Mouse (Mus musculus) neural tube, postnatal 0 days (tissue): ENCODE data around the gene Olfr1040. TPM values are rescaled to one million over a fixed set of nuclear protein-coding genes. Genes with fewer than 3 reads are reported as not detected.

Experiments used
- polyA plus RNA-seq: library from polyadenylated mRNA; unstranded; fragments of >200 nt; fragmentation: Nextera tagmentation; extraction: Ambion mirVana; gene quantifications from 2 replicates; pipeline ENCODE4 v1.2.1, GENCODE M21; 2015

The Olfr1040 gene
- polyA plus RNA-seq: not detected in 2 replicates

GRCm38 (mm10) chr2:86146632-86147031, at the start of gene Olfr1040:
TSS of gene Olfr1040 (minus strand) at chr2:86146732.

DNA sequence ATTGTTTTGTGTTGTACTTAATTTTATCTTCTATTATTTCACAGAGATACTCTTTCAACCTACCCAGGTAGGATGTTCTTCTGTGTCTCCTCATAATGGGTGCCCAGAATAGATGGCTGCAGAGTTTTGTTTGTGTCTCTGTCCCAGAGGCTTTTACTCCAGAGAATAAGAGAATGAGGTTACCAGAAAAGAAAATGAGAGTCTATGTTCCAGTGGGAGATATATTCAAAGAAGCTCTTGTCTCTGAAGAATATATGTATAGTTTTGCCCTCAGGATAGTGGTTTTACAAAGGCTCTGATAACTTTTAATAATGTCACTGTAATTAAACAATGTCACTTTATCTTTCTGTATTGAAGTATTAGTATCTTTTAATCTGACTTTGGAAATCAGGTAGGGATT, 39.1 kb upstream of the Olfr1040 start, which contains the start of gene Olfr52:
TSS of gene Olfr52 (minus strand) at position 101 of the 400 bp plus-strand sequence.

DNA sequence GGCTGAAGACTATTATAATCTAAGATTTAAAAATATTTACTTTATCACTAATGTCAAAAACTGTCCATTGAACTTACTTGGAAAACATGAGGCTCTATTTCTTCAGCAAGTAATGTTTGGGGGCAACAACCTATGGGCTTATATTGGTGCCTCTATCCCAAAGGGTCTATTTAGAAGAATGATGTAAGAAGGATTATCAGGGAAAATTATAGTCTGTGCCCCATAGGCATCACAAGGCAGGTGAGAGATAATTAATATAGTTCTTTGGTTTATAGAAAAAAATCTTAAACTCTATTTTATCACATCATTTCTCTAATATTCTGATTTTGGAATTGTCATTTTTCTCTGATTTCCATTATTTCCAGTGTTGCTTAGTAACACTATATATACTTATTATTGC, 31.2 kb upstream of the Olfr1040 start, which contains the start of gene Olfr1044:
TSS of gene Olfr1044 (minus strand) at position 101 of the 400 bp plus-strand sequence.

GRCm38 (mm10) chr2:86167422-86167821, 20.9 kb upstream of the Olfr1040 start, which contains the start of gene Olfr1043:
TSS of gene Olfr1043 (minus strand) at chr2:86167522.

GRCm38 (mm10) chr2:86161738-86162137, 15.2 kb upstream of the Olfr1040 start, which contains the start of gene Olfr1042:
TSS of gene Olfr1042 (minus strand) at chr2:86161838.

GRCm38 (mm10) chr2:86135828-86136227, 10.7 kb downstream of the Olfr1040 start, which contains the start of gene Olfr1039:
TSS of gene Olfr1039 (minus strand) at chr2:86135928.

Other genes starting within 250 kb of the Olfr1040 start
- gene Olfr1024, start 241.7 kb downstream of the Olfr1040 start, polyA plus RNA-seq: not detected in 2 replicates
- gene Olfr1025-ps1, start 231.5 kb downstream of the Olfr1040 start, polyA plus RNA-seq: not detected in 2 replicates
- gene Olfr1026, start 225.2 kb downstream of the Olfr1040 start, polyA plus RNA-seq: not detected in 2 replicates
- not detected in 2 replicates for gene Olfr1028, start 196.3 kb downstream of the Olfr1040 start, polyA plus RNA-seq
- not detected in 2 replicates for gene Olfr1029, start 172.8 kb downstream of the Olfr1040 start, polyA plus RNA-seq
- not detected in 2 replicates for gene Olfr1030, start 167.5 kb downstream of the Olfr1040 start, polyA plus RNA-seq
- not detected in 2 replicates for gene Olfr1031, start 156.4 kb downstream of the Olfr1040 start, polyA plus RNA-seq
- not detected in 2 replicates for gene Olfr1032, start 141.2 kb downstream of the Olfr1040 start, polyA plus RNA-seq
- gene Olfr1033, start 126.1 kb downstream of the Olfr1040 start, polyA plus RNA-seq: 1.1 and 1.4 TPM in 2 replicates
- gene Olfr1034, start 100.9 kb downstream of the Olfr1040 start, polyA plus RNA-seq: not detected in 2 replicates
- not detected in 2 replicates for gene Olfr1036, start 72.7 kb downstream of the Olfr1040 start, polyA plus RNA-seq
- gene Olfr1037, start 59.3 kb downstream of the Olfr1040 start, polyA plus RNA-seq: not detected in 2 replicates
- gene Olfr1039, start 10.8 kb downstream of the Olfr1040 start, polyA plus RNA-seq: not detected in 2 replicates
- gene Olfr1042, start 15.1 kb upstream of the Olfr1040 start, polyA plus RNA-seq: not detected in 2 replicates
- not detected in 2 replicates for gene Olfr1043, start 20.8 kb upstream of the Olfr1040 start, polyA plus RNA-seq
- gene Olfr1044, start 31.1 kb upstream of the Olfr1040 start, polyA plus RNA-seq: not detected in 2 replicates
- gene Olfr52, start 39.0 kb upstream of the Olfr1040 start, polyA plus RNA-seq: not detected in 2 replicates
- gene Olfr1045, start 56.3 kb upstream of the Olfr1040 start, polyA plus RNA-seq: not detected in 2 replicates
- gene Olfr1046, start 72.6 kb upstream of the Olfr1040 start, polyA plus RNA-seq: not detected in 2 replicates
- not detected in 2 replicates for gene Olfr1047, start 84.7 kb upstream of the Olfr1040 start, polyA plus RNA-seq
- not detected in 2 replicates for gene Olfr1048, start 93.6 kb upstream of the Olfr1040 start, polyA plus RNA-seq
- not detected in 2 replicates for gene Olfr1049, start 111.6 kb upstream of the Olfr1040 start, polyA plus RNA-seq
- gene Olfr1051, start 132.4 kb upstream of the Olfr1040 start, polyA plus RNA-seq: not detected in 2 replicates
- gene Olfr1052, start 145.7 kb upstream of the Olfr1040 start, polyA plus RNA-seq: not detected in 2 replicates
- not detected in 2 replicates for gene Olfr1053, start 168.6 kb upstream of the Olfr1040 start, polyA plus RNA-seq
- not detected in 2 replicates for gene Olfr1054, start 188.7 kb upstream of the Olfr1040 start, polyA plus RNA-seq
- not detected in 2 replicates for gene Olfr1055, start 203.6 kb upstream of the Olfr1040 start, polyA plus RNA-seq
- not detected in 2 replicates for gene Olfr1056, start 215.7 kb upstream of the Olfr1040 start, polyA plus RNA-seq
- not detected in 2 replicates for gene Olfr1057, start 231.7 kb upstream of the Olfr1040 start, polyA plus RNA-seq
- not detected in 2 replicates for gene Olfr1058, start 241.8 kb upstream of the Olfr1040 start, polyA plus RNA-seq